Mouse (Mus musculus) spleen, postnatal 10 days (tissue): Measurements from ENCODE around the gene Olfr1388.
"Not testable (repeated sequence)": the region's sequence is repeated elsewhere in the genome, so short reads cannot be mapped to it uniquely, and the experiment has no call there.

ENCODE experiments used
- DNase-seq, 2 experiments: peaks; one replicate each; pipeline ENCODE4 v3.0.0; 2021 to 2022; ENCODE audit warnings: low spot score in 2 of 2

Gene Olfr1388

DNA sequence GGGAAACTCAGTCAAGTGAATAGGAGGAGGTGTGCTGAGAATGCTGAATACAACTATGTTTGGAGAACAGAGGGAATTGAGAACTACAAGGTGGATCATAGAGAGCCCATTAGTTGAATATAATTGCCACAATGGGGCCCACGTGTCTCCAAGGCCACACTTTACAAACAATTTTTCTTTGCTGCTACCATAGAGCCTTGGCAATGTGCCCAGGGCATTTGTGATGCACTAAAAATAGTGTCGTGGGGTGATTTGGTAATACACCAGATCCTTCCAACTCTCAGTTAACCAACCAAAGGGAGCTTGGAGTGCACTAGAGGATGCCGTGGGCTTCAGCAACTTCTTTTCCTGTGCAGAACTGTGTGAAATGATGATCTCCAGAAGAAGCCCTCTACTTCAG is at the start of gene Olfr1388:
Olfr1388 (plus strand) TSS at position 214 of the 400 bp plus-strand sequence.
- no peak for DNase-seq

DNA sequence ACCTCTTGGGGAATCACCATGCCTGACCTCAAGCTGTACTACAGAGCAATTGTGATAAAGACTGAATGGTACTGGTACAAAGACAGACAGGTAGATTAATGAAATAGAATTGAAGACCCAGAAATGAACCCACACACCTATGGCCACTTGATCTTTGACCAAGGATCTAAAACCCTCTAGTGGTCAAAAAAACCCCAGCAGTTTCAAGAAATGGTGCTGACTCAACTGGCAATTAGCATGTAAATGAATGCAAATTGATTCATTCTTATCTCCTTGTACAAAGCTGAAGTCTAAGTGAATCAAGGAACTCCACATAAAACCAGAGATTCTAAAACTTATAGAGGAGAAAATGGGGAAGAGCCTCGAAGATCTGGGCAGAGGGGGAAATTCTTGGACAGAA is 43.7 kb upstream of the Olfr1388 start:
- DNase-seq, result not testable (repeated sequence)

DNA sequence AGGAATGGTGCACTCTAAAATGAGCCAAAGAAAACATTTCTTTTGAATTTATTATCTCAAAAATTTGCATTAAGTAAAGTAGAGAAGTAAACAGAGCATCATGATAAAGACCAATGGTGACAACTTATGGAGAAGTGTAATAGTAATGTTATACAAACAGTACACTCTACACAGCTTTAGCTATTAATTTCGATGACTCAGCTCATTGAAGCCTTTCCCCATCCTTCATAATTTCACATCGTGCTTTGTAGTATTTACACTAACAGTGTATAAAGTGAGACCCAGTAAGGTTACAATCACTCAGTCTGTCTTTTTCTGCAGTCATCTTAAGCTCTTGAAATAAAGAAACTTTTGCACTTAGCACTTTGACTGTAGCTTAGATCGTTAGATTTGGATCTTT is 29.6 kb upstream of the Olfr1388 start:
- no peak for DNase-seq

DNA sequence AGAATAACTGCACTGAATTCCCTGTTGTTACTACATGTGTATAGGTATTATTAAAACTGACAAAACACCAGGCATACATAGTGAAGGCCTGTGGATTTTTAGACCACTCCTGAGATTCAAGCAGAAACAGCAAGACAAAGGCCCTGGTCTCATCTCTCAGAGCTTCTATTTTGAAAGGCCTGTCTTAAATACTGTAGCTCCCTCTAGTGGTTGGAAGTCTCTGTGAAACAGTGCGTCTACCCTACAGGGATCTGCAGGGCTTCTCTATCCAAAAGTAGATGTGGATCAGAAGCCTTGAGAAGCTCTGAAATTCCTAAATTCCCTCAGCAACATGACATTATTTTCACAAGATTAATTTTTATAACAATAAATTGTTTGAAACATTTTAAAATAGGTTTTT is 25.9 kb upstream of the Olfr1388 start:
- DNase-seq, result no peak

DNA sequence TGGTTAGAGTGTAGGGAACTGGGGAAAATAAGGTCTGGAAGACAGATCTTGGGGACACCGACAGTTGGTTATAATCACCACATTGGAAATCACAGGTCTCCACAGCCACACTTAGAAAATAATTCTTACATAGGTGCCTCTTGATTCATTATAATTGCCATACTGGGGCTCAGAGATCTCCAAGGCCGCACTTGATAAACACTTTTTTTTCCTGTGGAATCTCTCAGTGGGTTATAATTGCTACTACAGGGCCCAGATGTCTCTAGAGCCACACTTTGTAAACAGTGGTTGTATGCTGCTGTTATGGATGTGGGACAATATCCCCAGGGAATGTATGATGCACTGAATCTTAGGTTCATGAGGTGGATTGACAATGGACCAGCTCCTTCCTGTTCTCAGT is 13.7 kb upstream of the Olfr1388 start, which contains the start of gene Olfr1389:
Olfr1389 (plus strand) TSS at position 301 of the 400 bp plus-strand sequence.
- no peak for DNase-seq

DNA sequence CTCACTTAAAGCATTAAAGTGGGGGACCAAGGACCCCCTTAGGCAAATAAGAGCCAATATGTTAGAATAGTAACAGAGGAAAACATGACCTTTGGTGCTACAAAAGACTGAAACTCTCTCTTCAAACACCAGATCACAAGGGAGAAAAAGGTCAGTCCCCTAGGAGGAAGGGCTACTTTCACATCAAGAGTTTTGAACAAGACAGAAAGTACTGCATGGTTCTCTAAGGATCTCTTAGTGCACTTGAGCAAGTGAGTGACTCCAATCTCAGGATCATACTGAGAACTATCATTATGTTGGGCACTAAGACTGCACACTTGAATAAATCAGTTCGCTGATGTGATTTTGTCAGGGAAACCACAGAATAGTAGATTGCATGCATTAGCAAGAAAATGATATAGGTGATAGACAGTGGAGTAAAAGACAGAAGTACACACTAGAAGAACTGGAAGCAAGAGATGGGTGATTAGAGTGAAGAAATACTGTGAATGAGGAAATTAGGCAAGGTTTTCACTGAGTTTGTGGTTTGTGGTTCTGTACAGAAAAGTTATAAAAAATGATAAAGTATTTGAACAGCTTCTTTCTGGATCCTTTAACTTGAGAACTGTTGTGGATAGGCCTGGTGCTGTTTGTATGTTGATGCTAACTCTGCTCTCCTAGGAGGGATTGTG is 11.0 kb upstream of the Olfr1388 start:
- no peak for DNase-seq

DNA sequence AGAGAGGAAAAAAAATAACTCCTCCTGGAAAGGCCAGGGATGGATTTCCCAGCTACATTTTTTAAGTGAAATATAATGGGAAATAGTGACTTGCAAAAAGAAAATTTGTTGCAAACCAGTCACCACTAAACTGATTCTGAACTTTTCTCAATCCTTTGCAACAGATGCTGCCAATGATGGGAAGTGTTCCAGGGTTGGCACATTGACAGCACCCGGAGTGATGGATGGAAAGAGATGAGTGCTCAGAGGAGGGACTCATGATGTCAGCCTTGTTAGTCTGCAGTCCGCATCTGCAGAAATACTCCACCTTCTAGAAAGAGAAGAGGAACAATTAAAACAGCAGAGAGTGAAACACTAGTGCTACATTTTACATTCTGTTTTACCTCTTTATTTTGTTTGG is 6.8 kb upstream of the Olfr1388 start:
- DNase-seq, result no peak

DNA sequence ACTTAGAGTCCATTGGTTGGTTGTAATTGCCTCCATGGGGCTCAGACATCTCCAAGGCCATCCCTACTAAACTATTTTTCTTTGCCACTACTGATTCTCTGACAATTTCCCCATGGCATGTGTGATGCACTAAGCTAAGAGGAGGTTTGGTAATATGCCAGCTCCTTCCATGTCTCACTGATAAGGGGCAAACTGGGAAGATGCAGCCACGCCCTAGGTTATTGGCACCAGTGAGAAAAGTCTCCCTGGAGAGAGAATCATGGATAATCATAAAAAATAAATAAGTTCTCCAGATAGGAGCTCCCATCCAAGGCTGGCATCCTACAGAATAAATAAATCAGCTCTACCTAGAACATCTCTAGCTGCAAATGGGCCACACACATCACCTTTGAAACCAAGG is 18.6 kb downstream of the Olfr1388 start, which contains the start of gene Olfr1387:
Olfr1387 (plus strand) TSS at position 301 of the 400 bp plus-strand sequence.
- no peak for DNase-seq

DNA sequence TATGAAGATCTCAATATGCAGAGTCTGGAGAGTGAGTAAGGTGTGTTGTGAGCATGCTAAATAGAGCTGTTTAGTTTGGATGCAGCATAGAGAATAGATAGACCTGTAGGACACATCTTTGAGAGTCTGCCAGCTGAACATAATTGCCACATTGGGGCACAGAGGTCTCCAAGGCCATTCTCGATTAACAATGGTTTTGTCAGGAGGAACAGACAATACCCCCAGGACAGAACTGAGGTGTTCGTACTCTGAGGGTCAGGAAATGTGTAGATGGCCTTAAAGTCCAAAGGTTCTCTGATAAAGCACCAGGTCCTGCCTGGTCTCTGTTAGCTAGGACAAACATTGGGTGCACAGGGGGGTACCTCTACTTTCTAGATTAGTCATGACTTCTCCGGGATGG is 28.3 kb downstream of the Olfr1388 start, which contains the start of gene Olfr1386:
Olfr1386 (plus strand) TSS at position 301 of the 400 bp plus-strand sequence.
- DNase-seq, result not testable (repeated sequence)

DNA sequence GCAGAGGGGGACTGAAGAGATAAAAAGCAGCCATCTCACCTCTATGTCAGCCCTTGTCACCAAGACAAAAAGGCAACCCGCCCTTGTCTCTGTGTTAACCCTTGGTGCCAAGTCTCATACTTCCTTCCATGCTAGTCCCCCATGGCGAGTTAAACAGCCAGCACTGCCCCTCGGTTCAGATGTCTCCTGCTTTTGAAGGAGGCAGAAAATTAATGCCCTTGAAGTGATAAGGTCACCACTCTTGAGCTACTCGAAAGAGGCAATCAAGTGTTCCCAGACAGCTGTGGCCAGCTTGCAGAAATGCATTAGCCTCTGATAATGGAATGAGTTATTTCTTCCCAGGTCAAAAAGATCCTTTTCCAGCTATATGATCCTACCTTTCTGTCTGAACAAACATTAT is 49.5 kb downstream of the Olfr1388 start:
- no peak for DNase-seq

DNA sequence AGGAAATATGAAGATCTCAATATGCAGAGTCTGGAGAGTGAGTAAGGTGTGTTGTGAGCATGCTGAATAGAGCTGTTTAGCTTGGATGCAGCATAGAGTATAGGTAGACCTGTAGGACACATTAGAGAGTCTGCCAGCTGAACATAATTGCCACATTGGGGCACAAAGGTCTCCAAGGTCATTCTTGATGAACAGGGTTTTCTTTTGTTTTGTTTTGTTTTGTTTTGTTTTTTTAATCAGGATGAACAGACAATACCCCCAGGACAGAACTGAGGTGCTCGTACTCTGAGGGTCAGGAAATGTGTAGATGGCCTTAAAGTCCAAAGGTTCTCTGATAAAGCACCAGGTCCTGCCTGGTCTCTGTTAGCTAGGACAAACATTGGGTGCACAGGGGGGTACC is 52.3 kb downstream of the Olfr1388 start, which contains the start of gene Olfr1385:
Olfr1385 (plus strand) TSS at position 301 of the 400 bp plus-strand sequence.
- not testable (repeated sequence) for DNase-seq
